Mouse (Mus musculus): ENCODE measurements around the gene Tfam.

Tfam gene

DNA sequence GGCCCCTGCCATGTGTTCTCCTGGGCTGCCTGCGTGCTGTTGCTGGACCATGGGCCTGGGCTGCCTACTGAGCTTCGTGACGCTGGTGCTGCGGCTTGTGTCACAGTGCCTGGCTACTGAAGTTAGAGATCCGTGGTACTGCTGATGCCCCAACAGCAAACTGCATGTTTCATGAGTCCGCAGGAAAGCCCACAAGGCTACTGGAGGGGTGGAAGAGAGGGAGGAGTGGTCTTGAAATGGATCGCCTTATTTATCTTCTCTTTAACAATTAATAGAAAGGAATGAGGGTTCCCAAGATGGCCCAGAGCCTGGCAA lies at the start of gene Tfam:
Gene Tfam, minus strand, starts transcription at position 41 of the 315 bp plus-strand sequence.
- no peak for DNase-seq (ENCODE audit: low spot score in 2 of 2)

GRCm38 (mm10) chr10:71285126-71285580 lies 47.1 kb upstream of the Tfam start, which contains the start of gene Ube2d1:
TSS of gene Ube2d1 (minus strand) at chr10:71285262.
- peak; percentile 73 to 87 for DNase-seq (ENCODE audit: low spot score in 2 of 2)

DNA sequence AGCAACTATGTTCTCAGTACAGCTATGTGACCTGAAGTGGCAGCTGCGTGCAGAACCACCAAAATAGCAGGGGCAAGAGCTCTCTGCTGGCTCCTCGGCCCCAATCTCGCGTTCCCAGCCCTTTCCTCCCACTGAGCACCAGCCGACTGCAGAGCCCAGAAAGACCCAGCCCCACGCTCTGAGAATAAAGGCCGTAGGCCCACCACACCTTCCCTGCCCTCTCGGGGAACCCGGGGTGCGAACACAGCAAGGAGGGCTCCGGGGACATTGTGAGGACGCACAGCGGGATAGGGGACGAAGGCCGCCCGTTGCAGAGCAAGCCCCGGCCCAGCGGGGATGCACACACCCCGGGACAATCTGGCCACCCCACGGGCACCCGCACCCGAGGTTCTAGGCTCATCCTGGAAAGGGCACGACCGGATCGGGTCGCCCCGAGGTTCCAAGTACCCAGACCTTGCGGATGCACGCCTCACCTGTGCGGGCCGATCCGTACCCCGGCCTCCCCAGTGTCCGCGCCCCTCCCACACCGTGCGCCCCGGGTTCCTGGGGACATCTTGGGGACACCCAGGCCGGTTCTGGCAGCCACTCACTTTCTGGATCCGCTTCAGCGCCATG lies 46.5 kb upstream of the Tfam start:
- peak in 1 of 2 experiments; percentile 18 for DNase-seq (ENCODE audit: low spot score in 2 of 2)

GRCm38 (mm10) chr10:71284131-71284510 lies 46.0 kb upstream of the Tfam start:
- DNase-seq (ENCODE audit: low spot score in 2 of 2): no peak

DNA sequence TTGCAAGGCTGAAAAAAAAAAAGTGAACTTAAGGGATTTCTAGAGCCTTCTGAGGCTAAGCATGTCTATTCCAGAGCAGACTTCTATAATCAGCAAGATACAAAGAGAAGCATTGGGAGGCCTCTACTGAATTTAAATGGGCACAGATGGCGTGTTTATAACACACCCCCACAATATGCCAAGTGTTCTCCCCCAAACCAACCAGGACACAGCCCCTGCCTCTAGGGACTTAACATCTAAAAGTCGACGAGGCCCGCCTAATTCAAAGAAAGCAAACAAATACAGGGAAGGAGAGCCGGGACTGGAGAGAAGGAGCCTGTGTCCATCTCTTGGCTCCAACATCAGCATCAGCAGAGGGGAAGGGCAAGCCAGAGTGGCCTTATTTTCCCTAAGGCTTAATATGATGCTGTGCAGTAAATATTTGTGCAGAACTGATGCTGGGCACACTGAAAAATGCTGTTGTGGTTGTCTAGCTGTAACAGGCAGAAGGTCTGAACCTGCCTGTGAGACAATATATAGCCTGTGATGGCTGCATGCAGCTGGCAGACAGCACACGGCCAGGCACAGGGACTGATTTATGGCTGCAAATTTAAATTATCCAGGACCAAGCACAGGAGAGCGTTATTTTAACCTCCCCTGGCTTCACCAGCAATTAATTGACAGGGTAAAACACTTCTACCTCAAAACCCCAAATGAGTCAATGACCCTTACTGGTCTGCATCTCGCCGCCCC lies 35.1 kb upstream of the Tfam start:
- DNase-seq (ENCODE audit: low spot score in 2 of 2): no peak

GRCm38 (mm10) chr10:71267973-71268372 lies 29.9 kb upstream of the Tfam start:
- no peak for DNase-seq (ENCODE audit: low spot score in 2 of 2)

DNA sequence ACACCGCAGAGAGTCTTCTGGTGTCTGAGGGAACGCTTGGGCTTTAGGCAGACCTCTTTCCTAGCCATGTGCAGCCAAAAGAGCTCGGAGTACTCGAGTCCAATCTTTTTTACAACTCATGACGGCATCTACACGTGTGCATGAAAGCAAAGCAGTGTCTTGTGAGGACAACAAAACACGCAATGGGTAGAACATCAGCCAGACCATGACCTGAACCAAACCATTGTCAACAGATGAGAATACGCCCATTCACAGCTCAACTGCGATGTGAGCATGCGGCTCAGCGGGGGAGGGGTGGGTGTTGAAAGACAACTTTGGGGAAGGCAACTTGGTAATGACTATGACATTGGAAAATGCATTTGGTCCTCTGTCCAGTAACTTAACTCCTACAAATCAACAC lies 29.4 kb upstream of the Tfam start:
- DNase-seq (ENCODE audit: low spot score in 2 of 2): no peak

GRCm38 (mm10) chr10:71265067-71265466 lies 27.0 kb upstream of the Tfam start:
- no peak for DNase-seq (ENCODE audit: low spot score in 2 of 2)

GRCm38 (mm10) chr10:71261637-71262036 lies 23.6 kb upstream of the Tfam start:
- DNase-seq (ENCODE audit: low spot score in 2 of 2): no peak

DNA sequence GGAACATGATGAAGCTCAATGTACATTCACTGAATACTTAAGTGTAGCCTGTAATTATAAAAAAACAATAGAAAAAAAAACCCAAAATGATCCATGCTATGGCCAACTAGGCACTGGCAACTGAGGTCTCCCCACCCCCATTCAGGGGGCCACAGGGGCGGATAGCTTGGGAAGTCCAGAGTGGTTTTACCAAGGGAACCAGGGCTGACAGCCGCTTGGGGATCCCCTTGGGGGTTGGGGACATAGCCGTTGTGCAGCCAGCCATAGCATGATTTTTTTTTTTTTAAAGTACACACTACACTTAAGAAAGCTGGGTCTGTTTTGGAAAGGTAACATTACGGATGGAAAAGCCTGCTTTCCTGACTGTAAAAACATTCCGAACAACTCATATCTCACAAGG lies 20.9 kb upstream of the Tfam start:
- peak in 1 of 2 experiments; percentile 18 for DNase-seq (ENCODE audit: low spot score in 2 of 2)

DNA sequence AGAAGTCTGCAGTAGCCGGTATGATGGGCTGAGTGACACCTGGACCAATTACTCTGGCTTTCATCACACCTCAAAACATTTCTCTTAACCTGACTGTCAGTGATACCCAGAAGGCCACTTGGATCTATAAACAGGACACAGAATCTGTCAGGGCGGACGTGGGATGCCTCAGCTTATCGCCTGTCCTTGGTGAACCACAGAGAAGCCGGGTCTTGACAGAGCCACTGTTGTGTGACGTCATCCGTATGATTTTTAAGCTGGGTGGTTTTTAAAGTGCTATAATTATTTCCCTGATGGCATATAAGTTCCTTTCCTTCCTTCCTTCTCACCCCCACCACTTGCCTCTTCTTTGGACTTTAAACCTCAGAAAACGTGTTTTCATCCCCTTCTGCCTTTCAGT lies 20.4 kb upstream of the Tfam start:
- DNase-seq (ENCODE audit: low spot score in 2 of 2): no peak

DNA sequence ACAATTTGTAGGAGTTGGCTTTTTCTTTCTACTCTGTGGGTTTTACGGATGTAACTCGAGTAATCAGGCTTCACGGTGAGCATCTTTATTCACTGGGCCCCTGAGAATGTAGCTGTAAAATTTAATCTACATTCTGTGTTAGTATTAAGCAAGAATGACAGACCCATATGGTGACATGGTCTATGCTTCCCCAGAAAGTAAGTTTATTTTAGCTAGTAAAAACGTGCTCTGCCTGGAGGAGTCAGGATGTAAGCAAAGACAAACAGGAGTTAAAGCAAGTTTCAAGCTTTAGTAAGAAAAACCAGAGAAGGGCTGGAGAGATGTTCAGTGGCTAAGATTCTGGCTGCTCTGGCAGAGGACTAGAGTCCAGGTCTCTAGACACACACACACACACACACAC lies 15.1 kb upstream of the Tfam start:
- DNase-seq (ENCODE audit: low spot score in 2 of 2): no peak

GRCm38 (mm10) chr10:71252421-71252820 lies 14.3 kb upstream of the Tfam start:
- no peak for DNase-seq (ENCODE audit: low spot score in 2 of 2)

DNA sequence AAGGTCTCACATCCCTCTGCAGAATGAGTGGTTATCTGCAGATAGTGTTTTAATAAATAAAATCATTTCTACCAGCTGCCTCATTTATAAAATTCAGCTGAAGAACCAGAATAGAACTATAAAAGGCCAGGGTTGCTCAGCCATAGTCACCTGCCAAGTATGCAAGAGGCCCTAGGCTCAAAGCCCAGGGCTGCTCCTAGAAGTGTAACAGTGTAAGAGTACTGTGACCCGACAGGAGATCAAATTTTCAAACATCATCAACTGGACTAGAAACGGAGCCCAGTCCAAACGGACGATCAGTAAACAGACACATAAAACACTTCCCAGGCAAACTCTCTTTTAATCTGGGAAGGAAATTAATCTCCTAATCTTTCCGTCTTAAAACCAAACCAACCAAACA lies 13.8 kb upstream of the Tfam start:
- DNase-seq (ENCODE audit: low spot score in 2 of 2): no peak

- DNase-seq (ENCODE audit: low spot score in 2 of 2): no peak
Observed at GRCm38 (mm10) chr10:71251256-71251655, 13.2 kb upstream of the Tfam start.

DNA sequence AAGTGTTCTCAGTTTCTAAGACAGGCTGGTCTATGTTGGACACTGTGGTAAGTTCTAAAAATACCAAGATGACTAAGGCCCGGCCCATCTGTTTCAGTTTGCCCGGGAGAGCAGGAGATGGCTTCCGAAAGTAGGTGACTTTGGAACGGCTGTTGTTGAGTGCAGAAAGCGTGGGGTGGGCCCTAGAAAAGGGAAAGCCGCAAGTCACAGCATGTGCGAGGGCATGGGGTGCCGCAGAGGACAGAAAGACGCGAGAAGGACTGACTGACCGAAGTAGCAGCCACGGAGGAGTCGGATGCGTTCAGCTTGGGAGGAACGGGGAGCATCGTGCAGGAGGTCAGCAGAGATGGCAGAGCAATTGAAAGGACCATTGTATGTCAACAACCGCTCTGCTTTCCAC lies 12.4 kb upstream of the Tfam start:
- DNase-seq (ENCODE audit: low spot score in 2 of 2): no peak

- DNase-seq (ENCODE audit: low spot score in 2 of 2): no peak
Observed at GRCm38 (mm10) chr10:71249086-71249880, 11.2 kb upstream of the Tfam start.

DNA sequence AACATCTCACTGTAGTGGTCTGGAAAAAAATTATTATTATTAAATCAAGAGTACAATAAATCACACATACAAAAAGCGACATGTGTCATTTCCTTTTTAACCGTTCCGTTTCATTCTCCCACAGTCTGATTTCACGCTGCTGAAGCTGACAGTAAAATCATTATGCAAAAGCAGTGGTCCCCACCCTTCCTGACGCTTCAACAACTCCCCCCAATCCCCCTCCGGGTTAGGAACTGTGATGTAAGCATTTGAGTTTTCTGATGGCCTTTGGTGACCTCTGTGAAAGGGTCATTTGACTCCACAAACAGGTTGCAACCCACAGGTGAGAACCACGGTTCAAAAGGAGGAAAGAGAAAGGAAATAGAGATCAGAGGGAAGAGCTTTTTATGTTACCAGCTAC lies 8.9 kb upstream of the Tfam start:
- DNase-seq (ENCODE audit: low spot score in 2 of 2): peak in 1 of 2 experiments; percentile 25

- DNase-seq (ENCODE audit: low spot score in 2 of 2): no peak
Observed at GRCm38 (mm10) chr10:71239479-71240120, 1.5 kb upstream of the Tfam start.

DNA sequence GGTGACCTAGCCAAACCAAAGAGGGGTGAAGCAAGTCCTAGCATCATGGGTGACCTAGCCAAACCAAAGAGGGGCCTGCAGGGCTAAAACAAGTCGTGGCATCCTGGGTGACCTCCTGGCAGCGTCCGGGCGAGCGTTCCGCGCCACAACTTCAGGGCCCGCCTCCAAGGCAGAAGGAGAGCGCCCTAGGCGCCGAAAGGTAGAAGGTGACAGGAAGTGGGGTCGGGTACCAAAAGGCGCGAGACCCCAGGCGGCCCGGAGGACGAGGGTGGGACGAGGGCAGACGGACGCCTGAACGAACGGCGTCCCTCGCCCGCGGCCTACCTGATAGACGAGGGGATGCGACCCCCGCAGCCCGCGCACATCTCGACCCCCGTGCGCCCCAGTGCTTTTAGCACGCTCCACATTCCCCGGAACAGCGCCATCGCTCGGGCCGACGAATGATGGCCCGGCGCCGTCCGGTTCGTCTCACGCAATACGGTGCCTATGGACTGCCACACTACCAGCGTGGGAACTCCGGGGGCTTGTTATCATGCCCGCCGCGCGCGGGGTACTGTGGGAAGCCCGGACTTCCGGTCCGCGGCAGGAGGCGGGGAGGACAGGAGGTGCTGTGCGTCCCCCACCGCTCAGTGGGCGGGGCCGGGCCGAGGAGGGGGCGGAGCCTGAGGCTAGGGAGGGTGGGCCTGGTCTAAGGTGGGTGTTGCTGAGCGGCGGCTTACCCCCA lies 402 bp downstream of the Tfam start:
- peak; percentile 96 to 98 for DNase-seq (ENCODE audit: low spot score in 2 of 2)

DNA sequence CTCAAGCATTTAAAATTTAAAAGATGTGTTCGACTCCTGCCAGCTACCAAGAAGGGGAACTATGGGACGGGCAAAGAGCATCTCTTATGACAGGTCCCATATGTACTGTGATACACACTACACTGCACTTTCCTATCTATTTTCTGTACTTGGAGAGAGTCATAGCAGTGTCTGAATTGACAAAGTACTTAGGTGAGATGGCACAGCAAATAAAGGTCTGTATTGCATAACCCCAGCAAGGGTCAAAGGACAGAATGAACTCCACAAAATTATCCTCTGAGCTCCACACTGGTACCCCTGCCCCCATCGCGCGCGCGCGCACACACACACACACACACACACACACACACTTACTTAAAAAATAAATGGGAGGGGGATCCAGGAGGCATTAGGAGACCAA lies 4.0 kb downstream of the Tfam start:
- no peak for DNase-seq (ENCODE audit: low spot score in 2 of 2)

GRCm38 (mm10) chr10:71225894-71226293 lies 12.2 kb downstream of the Tfam start:
- DNase-seq (ENCODE audit: low spot score in 2 of 2): peak; percentile 74 to 94

Data from spleen, postnatal 4 days (tissue).